Mouse (Mus musculus) neural tube, embryonic 13.5 days (tissue): ENCODE results near the gene Phox2a. TPM values are rescaled to one million over a fixed set of nuclear protein-coding genes. Genes with fewer than 3 reads are reported as not detected.

ENCODE experiments used
- ATAC-seq: fragments of 200-750 bp; cut with Nextera tagmentation; 2 replicates; pipeline ENCODE4 v1.8.0; 2017; ENCODE audit warnings: low read depth, mild to moderate bottlenecking, moderate TSS enrichment, moderate library complexity
- H3K27ac ChIP-seq: fragments of 300-500 bp; sonication (generic); replicated peaks from 2 replicates; pipeline ENCODE4 v1.5.1; 2015; ENCODE audit warnings: moderate library complexity, mild to moderate bottlenecking, inconsistent platforms
- H3K27me3 ChIP-seq: fragments of 300-500 bp; sonication (generic); 2 replicates; pipeline ENCODE4 v1.6.1; 2015; ENCODE audit warnings: mild to moderate bottlenecking, inconsistent platforms
- H3K36me3 ChIP-seq: fragments of 300-500 bp; sonication (generic); 2 replicates; pipeline ENCODE4 v1.6.1; 2015; ENCODE audit warnings: mild to moderate bottlenecking, inconsistent platforms
- H3K4me1 ChIP-seq: fragments of 300-500 bp; sonication (generic); replicated peaks from 2 replicates; pipeline ENCODE4 v1.6.1; 2015; ENCODE audit warnings: inconsistent platforms
- H3K4me2 ChIP-seq: fragments of 300-500 bp; sonication (generic); 2 replicates; pipeline ENCODE4 v1.6.1; 2015; ENCODE audit warnings: inconsistent platforms, mild to moderate bottlenecking, moderate library complexity
- H3K4me3 ChIP-seq: fragments of 300-500 bp; sonication (generic); 2 replicates; pipeline ENCODE4 v1.5.1; 2015; ENCODE audit warnings: mild to moderate bottlenecking, inconsistent platforms
- H3K9ac ChIP-seq: fragments of 300-500 bp; sonication (generic); 2 replicates; pipeline ENCODE4 v1.6.1; 2015; ENCODE audit warnings: moderate library complexity, mild to moderate bottlenecking, inconsistent platforms
- H3K9me3 ChIP-seq: fragments of 300-500 bp; sonication (generic); 2 replicates; pipeline ENCODE4 v1.6.1; 2016; ENCODE audit warnings: inconsistent platforms
- WGBS: fragments of 180-500 bp; shearing (Covaris S2); methylation state at CpG from one replicate; pipeline ENCODE4 v1.1.7; 2015; 5-methylcytosine and 5-hydroxymethylcytosine counted together
- polyA plus RNA-seq: library from polyadenylated mRNA; unstranded; fragments of >200 nt; fragmentation: Nextera tagmentation; extraction: Ambion mirVana; gene quantifications from 2 replicates; pipeline ENCODE4 v1.2.1, GENCODE M21; 2015

Phox2a gene
- polyA plus RNA-seq, 1 experiment from 2014 or later, result 2.3 TPM

DNA sequence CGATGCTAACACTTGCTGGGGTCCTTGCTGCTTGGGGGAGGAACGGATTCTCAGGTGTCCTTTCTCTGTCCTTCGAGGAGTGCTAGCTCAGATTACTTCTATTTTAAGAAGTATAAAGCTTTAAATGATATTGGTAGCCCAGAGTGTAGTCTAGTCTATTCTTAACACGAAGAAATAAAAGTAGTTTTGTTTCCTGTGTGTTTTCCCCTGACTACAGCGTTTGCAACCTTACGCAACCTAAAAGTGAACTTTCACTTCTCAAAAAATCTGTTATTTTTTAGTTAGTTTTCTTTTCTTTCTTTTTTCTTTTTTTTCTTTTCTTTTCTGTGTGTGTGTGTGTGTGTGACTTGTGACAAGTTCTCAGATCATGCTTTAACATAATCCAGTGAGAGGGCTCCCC, 33.6 kb downstream of the Phox2a start:
- Histone ChIP-seq H3K27me3 (no peaks in the 10 kb centered on the region), H3K4me3 (no peak overlapping the region), H3K36me3 (no peaks in the 10 kb centered on the region), H3K9ac (no peak overlapping the region), H3K9me3 (no peaks in the 10 kb centered on the region), H3K4me1 (no peaks in the 10 kb centered on the region), H3K27ac (no peak overlapping the region), H3K4me2 (no peak overlapping the region)
- ATAC-seq, result no peak
- WGBS, result 88% methylated on average over 6 of the region's 6 CpGs

GRCm38 (mm10) chr7:101852846-101853245, 34.7 kb downstream of the Phox2a start:
- no peak for ATAC-seq
- H3K27me3 ChIP-seq, result no peaks in the 10 kb centered on the region
- no peak overlapping the region for H3K9ac ChIP-seq

DNA sequence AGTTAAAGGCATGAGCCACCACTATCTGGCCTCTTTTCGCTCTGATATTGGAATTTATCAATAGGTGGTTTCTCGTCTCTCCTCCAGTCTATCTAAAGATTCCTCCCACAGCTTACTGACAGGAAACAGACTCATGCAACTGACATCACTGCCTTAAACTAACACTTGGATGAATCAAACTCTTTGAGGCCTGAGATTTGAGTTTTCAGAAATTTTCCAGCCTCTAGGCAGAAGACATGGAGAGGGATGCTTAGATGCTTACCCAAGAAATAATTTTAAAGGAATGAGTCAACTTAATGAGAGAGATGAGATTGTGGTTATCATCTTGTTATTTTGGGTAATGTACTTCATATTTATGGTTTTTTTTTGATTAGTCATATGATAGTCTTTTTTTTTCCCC, 35.7 kb downstream of the Phox2a start:
- Histone ChIP-seq H3K4me1 (no peaks in the 10 kb centered on the region), H3K36me3 (no peaks in the 10 kb centered on the region), H3K9ac (no peak overlapping the region), H3K27me3 (no peaks in the 10 kb centered on the region), H3K4me2 (no peak overlapping the region), H3K9me3 (no peaks in the 10 kb centered on the region), H3K4me3 (no peak overlapping the region), H3K27ac (no peak overlapping the region)
- 88% methylated on average over 2 of the region's 2 CpGs for WGBS
- no peak for ATAC-seq

More at GRCm38 (mm10) chr7:101852846-101853245, 34.7 kb downstream of the Phox2a start:
- Histone ChIP-seq H3K9me3 (no peaks in the 10 kb centered on the region), H3K4me3 (no peak overlapping the region), H3K4me1 (no peaks in the 10 kb centered on the region), H3K27ac (no peak overlapping the region), H3K4me2 (no peak overlapping the region), H3K36me3 (no peaks in the 10 kb centered on the region)
- 86% methylated on average over 6 of the region's 6 CpGs for WGBS

GRCm38 (mm10) chr7:101857094-101857493, 39.0 kb downstream of the Phox2a start, which contains the start of gene Folr2:
Gene Folr2, minus strand, starts transcription at chr7:101857194.
- no peaks in the 10 kb centered on the region for H3K4me1 ChIP-seq
- no peak within 1 kb of the TSS for H3K4me3 ChIP-seq
- H3K9ac ChIP-seq, result no peak within 1 kb of the TSS
- no peak within 1 kb of the TSS for H3K27ac ChIP-seq
- no peak within 1 kb of the TSS for H3K4me2 ChIP-seq
- no peaks in the 10 kb centered on the region for H3K9me3 ChIP-seq
- ATAC-seq, result no peak
- WGBS, result 92% methylated on average over 4 of the region's 4 CpGs
- H3K36me3 ChIP-seq, result no peaks in the 10 kb centered on the region
- H3K27me3 ChIP-seq, result no peaks in the 10 kb centered on the region

DNA sequence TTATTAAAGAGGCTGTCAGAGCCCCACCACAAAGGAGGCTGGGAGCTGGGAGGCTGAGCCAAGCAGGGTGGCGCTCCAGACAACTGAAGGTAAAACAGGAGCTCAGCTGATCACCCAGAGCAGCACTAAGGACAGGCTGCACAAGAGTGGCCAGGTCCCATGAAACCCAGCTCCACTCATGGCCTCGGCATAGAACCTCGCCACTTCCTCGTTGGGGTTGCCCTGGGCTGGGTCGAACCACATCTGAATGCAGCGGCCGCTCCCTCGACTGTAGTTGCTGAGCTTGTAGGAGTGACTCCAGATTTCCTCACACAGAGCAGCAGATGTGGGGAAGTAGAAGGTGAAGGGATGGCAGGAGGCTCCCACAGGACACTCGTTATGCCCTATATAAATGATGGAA, 40.2 kb downstream of the Phox2a start:
- H3K27me3 ChIP-seq, result no peaks in the 10 kb centered on the region
- ATAC-seq, result no peak
- no peak overlapping the region for H3K4me2 ChIP-seq
- H3K4me1 ChIP-seq, result no peaks in the 10 kb centered on the region
- H3K4me3 ChIP-seq, result no peak overlapping the region
- H3K36me3 ChIP-seq, result no peaks in the 10 kb centered on the region
- 0 out of 2 replicates have a peak overlapping the region, but pooled peaks have one; percentile 5 for H3K9ac ChIP-seq
- H3K9me3 ChIP-seq, result no peaks in the 10 kb centered on the region
- no peak overlapping the region for H3K27ac ChIP-seq
- WGBS, result 85% methylated on average over 9 of the region's 9 CpGs

DNA sequence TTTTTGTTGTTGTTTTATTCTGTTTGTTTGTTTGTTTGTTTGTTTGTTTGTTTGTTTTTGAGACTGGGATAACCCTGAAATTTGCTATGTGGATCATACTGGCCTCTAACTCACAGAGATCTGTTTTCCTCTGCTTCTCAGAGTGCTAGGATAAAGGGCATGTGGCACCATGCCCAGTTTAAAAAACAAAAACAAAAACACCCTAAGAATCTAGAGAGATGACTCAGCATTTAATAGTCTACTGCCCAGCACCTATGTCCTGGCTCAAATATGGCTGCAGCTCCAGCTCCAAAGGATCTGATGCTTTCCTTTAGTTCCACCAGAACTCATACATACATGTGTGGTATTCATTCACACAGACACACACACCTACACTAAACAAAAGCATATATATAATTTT, 42.9 kb downstream of the Phox2a start:
- Histone ChIP-seq H3K9me3 (no peaks in the 10 kb centered on the region), H3K27ac (no peak overlapping the region), H3K4me2 (no peak overlapping the region), H3K4me3 (no peak overlapping the region), H3K36me3 (no peaks in the 10 kb centered on the region), H3K27me3 (no peaks in the 10 kb centered on the region), H3K4me1 (no peaks in the 10 kb centered on the region), H3K9ac (no peak overlapping the region)
- no peak for ATAC-seq

GRCm38 (mm10) chr7:101862291-101862690, 44.2 kb downstream of the Phox2a start:
- no peak overlapping the region for H3K27ac ChIP-seq
- no peaks in the 10 kb centered on the region for H3K27me3 ChIP-seq
- ATAC-seq, result no peak
- H3K4me1 ChIP-seq, result no peaks in the 10 kb centered on the region
- no peak overlapping the region for H3K4me2 ChIP-seq
- H3K9ac ChIP-seq, result no peak overlapping the region
- H3K9me3 ChIP-seq, result no peaks in the 10 kb centered on the region
- H3K4me3 ChIP-seq, result no peak overlapping the region
- H3K36me3 ChIP-seq, result no peaks in the 10 kb centered on the region
- 82% methylated on average over 3 of the region's 3 CpGs for WGBS

GRCm38 (mm10) chr7:101863415-101863814, 45.3 kb downstream of the Phox2a start, which contains the start of gene Anapc15:
Gene Anapc15, plus strand, starts transcription at chr7:101863715.
- 77% methylated on average over 3 of the region's 3 CpGs for WGBS
- no peak within 1 kb of the TSS for H3K4me3 ChIP-seq
- no peak for ATAC-seq

GRCm38 (mm10) chr7:101866491-101867265, 48.6 kb downstream of the Phox2a start:
- no peak overlapping the region for H3K4me3 ChIP-seq
- H3K4me1 ChIP-seq, result no peaks in the 10 kb centered on the region
- no peaks in the 10 kb centered on the region for H3K27me3 ChIP-seq
- no peak overlapping the region for H3K27ac ChIP-seq
- no peak overlapping the region for H3K4me2 ChIP-seq
- H3K9ac ChIP-seq, result no peak overlapping the region
- ATAC-seq, result no peak
- 82% methylated on average over 11 of the region's 11 CpGs for WGBS
- no peaks in the 10 kb centered on the region for H3K36me3 ChIP-seq
- no peaks in the 10 kb centered on the region for H3K9me3 ChIP-seq

More at GRCm38 (mm10) chr7:101863415-101863814, 45.3 kb downstream of the Phox2a start, which contains the start of gene Anapc15:
- H3K36me3 ChIP-seq, result no peaks in the 10 kb centered on the region
- no peaks in the 10 kb centered on the region for H3K9me3 ChIP-seq
- no peak within 1 kb of the TSS for H3K4me2 ChIP-seq
- no peak within 1 kb of the TSS for H3K27ac ChIP-seq
- H3K4me1 ChIP-seq, result no peaks in the 10 kb centered on the region
- no peak within 1 kb of the TSS for H3K9ac ChIP-seq
- no peaks in the 10 kb centered on the region for H3K27me3 ChIP-seq

DNA sequence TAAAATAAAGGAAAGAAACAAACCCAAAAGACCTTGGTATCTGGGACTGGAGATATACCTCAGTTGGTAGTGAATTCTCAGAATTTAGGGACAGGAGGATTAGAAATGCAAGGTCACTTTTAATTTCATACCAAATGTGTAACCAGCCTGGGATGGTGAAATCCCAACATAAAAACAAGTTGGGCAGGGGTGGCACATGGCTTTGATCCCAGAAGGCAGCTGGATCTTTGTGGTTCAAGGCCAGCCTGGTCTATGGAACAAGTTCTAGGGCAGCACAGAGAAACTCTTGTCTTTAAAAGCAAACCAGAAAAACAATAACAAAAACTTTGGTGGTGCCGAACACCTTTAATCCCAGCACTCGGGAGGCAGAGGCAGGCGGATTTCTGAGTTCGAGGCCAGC, 49.4 kb downstream of the Phox2a start:
- Histone ChIP-seq H3K4me3 (no peak overlapping the region), H3K27ac (no peak overlapping the region), H3K36me3 (no peaks in the 10 kb centered on the region), H3K4me1 (no peaks in the 10 kb centered on the region), H3K27me3 (no peaks in the 10 kb centered on the region), H3K4me2 (no peak overlapping the region), H3K9me3 (no peaks in the 10 kb centered on the region), H3K9ac (no peak overlapping the region)
- no peak for ATAC-seq
- WGBS, result 97% methylated on average over 4 of the region's 4 CpGs

DNA sequence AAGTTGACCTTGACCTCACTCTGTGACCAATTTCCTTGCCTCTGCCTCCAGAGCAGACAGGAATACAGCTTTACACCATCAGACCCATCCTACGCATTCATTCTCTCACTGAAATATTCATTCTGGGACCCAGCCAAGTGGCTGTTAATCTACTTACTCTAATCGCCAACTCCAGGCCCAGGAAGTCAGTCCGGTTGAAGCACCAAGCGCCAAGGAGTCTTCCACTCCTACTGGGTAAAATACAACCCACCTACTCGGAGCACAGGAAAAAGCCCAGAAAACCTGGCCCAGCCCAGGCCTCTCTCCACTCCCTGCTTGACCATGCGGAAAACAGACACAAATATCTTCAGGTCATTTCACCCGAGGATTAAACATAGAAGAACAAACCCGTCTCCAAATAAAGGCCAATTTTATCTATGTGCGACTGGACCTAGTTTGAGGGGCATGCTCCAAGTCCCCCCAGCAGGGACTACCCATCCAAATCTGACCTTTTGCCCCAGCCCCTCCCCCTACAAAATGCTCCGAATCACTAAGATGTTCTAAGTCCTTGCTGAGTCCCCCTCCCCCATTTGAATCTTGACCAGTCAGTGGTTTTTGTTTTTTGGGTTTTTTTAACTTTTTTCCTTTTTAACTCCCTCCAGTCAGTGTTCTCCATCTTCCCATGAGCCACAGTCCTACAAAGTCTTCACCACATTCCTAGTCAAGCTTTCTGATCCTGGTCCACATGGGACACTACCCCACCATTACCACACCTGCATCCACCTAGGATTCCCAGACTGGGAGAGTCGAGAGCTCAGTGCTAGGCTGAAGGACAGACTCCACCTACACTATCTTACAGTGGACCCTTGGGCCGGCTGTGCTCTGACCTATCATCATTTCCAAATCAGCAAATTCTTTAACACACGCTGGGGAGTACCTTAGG, 50.4 kb downstream of the Phox2a start:
- WGBS, result 66% methylated on average over 13 of the region's 13 CpGs
- no peak overlapping the region for H3K9ac ChIP-seq
- no peak overlapping the region for H3K4me2 ChIP-seq
- no peaks in the 10 kb centered on the region for H3K9me3 ChIP-seq
- no peak overlapping the region for H3K4me3 ChIP-seq
- no peak for ATAC-seq
- H3K27ac ChIP-seq, result no peak overlapping the region
- no peaks in the 10 kb centered on the region for H3K4me1 ChIP-seq
- no peaks in the 10 kb centered on the region for H3K36me3 ChIP-seq
- H3K27me3 ChIP-seq, result no peaks in the 10 kb centered on the region

- WGBS, result 63% methylated on average over 7 of the region's 7 CpGs
- no peak for ATAC-seq
- H3K27me3 ChIP-seq, result no peaks in the 10 kb centered on the region
- no peaks in the 10 kb centered on the region for H3K4me1 ChIP-seq
- no peak overlapping the region for H3K4me2 ChIP-seq
- H3K9ac ChIP-seq, result no peak overlapping the region
- no peak overlapping the region for H3K4me3 ChIP-seq
- H3K9me3 ChIP-seq, result no peaks in the 10 kb centered on the region
- no peaks in the 10 kb centered on the region for H3K36me3 ChIP-seq
- H3K27ac ChIP-seq, result no peak overlapping the region
Observed at GRCm38 (mm10) chr7:101869163-101869500, 51.0 kb downstream of the Phox2a start.
